Mouse (Mus musculus) stomach, postnatal 0 days (tissue): Measurements from ENCODE around the gene Ypel2.

ENCODE experiments used
- CTCF ChIP-seq: IDR thresholded peaks from 2 replicates; pipeline ENCODE4 v1.5.1; 2016; ENCODE audit warnings: antibody characterized with exemption, low read depth, mild to moderate bottlenecking, moderate library complexity
- EP300 ChIP-seq: optimal IDR thresholded peaks from 2 replicates; pipeline ENCODE3; 2016; ENCODE audit warnings: antibody characterized with exemption

GRCm38 (mm10) chr11:86953096-86953495 is 40.4 kb downstream of the Ypel2 start:
- TF ChIP-seq CTCF = no peak
- TF ChIP-seq EP300 = no peak
